Mouse (Mus musculus): ENCODE measurements around the gene Wnt6. TPM values are rescaled to one million over a fixed set of nuclear protein-coding genes. Genes with fewer than 3 reads are reported as not detected.

Gene Wnt6
- polyA plus RNA-seq, 1 experiment from 2014 or later = 5.7 TPM

Other genes with a start within 250 kb of the Wnt6 start
- 10.1 and 10.8 TPM in 2 replicates for gene Plcd4, start 229.0 kb upstream of the Wnt6 start, polyA plus RNA-seq (2015; fragmentation: Nextera tagmentation; extraction: Ambion mirVana)
- gene Usp37, start 227.6 kb upstream of the Wnt6 start, polyA plus RNA-seq (2015; fragmentation: Nextera tagmentation; extraction: Ambion mirVana) = 22.3 and 23.4 TPM in 2 replicates
- 7.1 and 8.3 TPM in 2 replicates for gene Zfp142, start 183.6 kb upstream of the Wnt6 start, polyA plus RNA-seq (2015; fragmentation: Nextera tagmentation; extraction: Ambion mirVana)
- gene Bcs1l, start 183.6 kb upstream of the Wnt6 start, polyA plus RNA-seq (2015; fragmentation: Nextera tagmentation; extraction: Ambion mirVana) = 21.5 and 22.9 TPM in 2 replicates
- gene Rnf25, start 170.5 kb upstream of the Wnt6 start, polyA plus RNA-seq (2015; fragmentation: Nextera tagmentation; extraction: Ambion mirVana) = 46.0 and 47.8 TPM in 2 replicates
- 13.4 and 13.9 TPM in 2 replicates for gene Stk36, start 170.4 kb upstream of the Wnt6 start, polyA plus RNA-seq (2015; fragmentation: Nextera tagmentation; extraction: Ambion mirVana)
- 7.7 and 8.9 TPM in 2 replicates for gene Ttll4, start 110.1 kb upstream of the Wnt6 start, polyA plus RNA-seq (2015; fragmentation: Nextera tagmentation; extraction: Ambion mirVana)
- 2.9 and 3.2 TPM in 2 replicates for gene Cyp27a1, start 58.3 kb upstream of the Wnt6 start, polyA plus RNA-seq (2015; fragmentation: Nextera tagmentation; extraction: Ambion mirVana)
- 0.17 and 0.40 TPM in 2 replicates for gene Prkag3, start 22.7 kb upstream of the Wnt6 start, polyA plus RNA-seq (2015; fragmentation: Nextera tagmentation; extraction: Ambion mirVana)
- 0.09 and 0.20 TPM in 2 replicates for gene Wnt10a, start 19.6 kb downstream of the Wnt6 start, polyA plus RNA-seq (2015; fragmentation: Nextera tagmentation; extraction: Ambion mirVana)
- 10.0 and 11.6 TPM in 2 replicates for gene Cdk5r2, start 83.0 kb downstream of the Wnt6 start, polyA plus RNA-seq (2015; fragmentation: Nextera tagmentation; extraction: Ambion mirVana)
- 0.73 TPM in 1 of 2 replicates, not detected in the other for gene Fev, start 113.5 kb downstream of the Wnt6 start, polyA plus RNA-seq (2015; fragmentation: Nextera tagmentation; extraction: Ambion mirVana)
- gene Cryba2, start 121.3 kb downstream of the Wnt6 start, polyA plus RNA-seq (2015; fragmentation: Nextera tagmentation; extraction: Ambion mirVana) = 0.41 and 1.5 TPM in 2 replicates
- 0.41 and 0.43 TPM in 2 replicates for gene Cfap65, start 163.7 kb downstream of the Wnt6 start, polyA plus RNA-seq (2015; fragmentation: Nextera tagmentation; extraction: Ambion mirVana)
- gene Ihh, start 179.8 kb downstream of the Wnt6 start, polyA plus RNA-seq (2015; fragmentation: Nextera tagmentation; extraction: Ambion mirVana) = 0.84 and 3.0 TPM in 2 replicates